Mouse (Mus musculus) limb, embryonic 15.5 days (tissue): ENCODE measurements around the gene Dcaf17. TPM values are rescaled to one million over a fixed set of nuclear protein-coding genes. Genes with fewer than 3 reads are reported as not detected.

Source experiments
- ATAC-seq: fragments of 200-750 bp; cut with Nextera tagmentation; 2 replicates; pipeline ENCODE4 v1.8.0; 2017; ENCODE audit warnings: low read depth, moderate TSS enrichment; ENCODE audit not compliant: insufficient number of reproducible peaks, low FRiP score, low TSS enrichment
- H3K27ac ChIP-seq: fragments of 300-500 bp; sonication (generic); 2 replicates; pipeline ENCODE4 v1.5.1; 2015; ENCODE audit warnings: moderate library complexity, mild to moderate bottlenecking, inconsistent platforms
- H3K27me3 ChIP-seq: fragments of 300-500 bp; sonication (generic); 2 replicates; pipeline ENCODE4 v1.6.1; 2015; ENCODE audit warnings: inconsistent platforms
- H3K36me3 ChIP-seq: fragments of 300-500 bp; sonication (generic); 2 replicates; pipeline ENCODE4 v1.6.1; 2015; ENCODE audit warnings: inconsistent platforms
- H3K4me1 ChIP-seq: fragments of 300-500 bp; sonication (generic); 2 replicates; pipeline ENCODE4 v1.6.1; 2015; ENCODE audit warnings: inconsistent platforms
- H3K4me2 ChIP-seq: fragments of 300-500 bp; sonication (generic); 2 replicates; pipeline ENCODE4 v1.6.1; 2015; ENCODE audit warnings: mild to moderate bottlenecking, inconsistent platforms
- H3K4me3 ChIP-seq: fragments of 300-500 bp; sonication (generic); 2 replicates; pipeline ENCODE4 v1.5.1; 2015; ENCODE audit warnings: mild to moderate bottlenecking, inconsistent platforms
- H3K9ac ChIP-seq: fragments of 300-500 bp; sonication (generic); 2 replicates; pipeline ENCODE4 v1.6.1; 2015; ENCODE audit warnings: inconsistent platforms
- H3K9me3 ChIP-seq: fragments of 300-500 bp; sonication (generic); 2 replicates; pipeline ENCODE4 v1.6.1; 2016; ENCODE audit warnings: inconsistent platforms
- WGBS: fragments of 180-500 bp; shearing (Covaris S2); methylation state at CpG from one replicate; pipeline ENCODE4 v1.1.7; 2015; 5-methylcytosine and 5-hydroxymethylcytosine counted together
- polyA plus RNA-seq: library from polyadenylated mRNA; unstranded; fragments of >200 nt; fragmentation: Nextera tagmentation; extraction: Ambion mirVana; gene quantifications from 2 replicates; pipeline ENCODE4 v1.2.1, GENCODE M21; 2015

The Dcaf17 gene
- polyA plus RNA-seq, 1 experiment from 2014 or later, result 29.5 TPM

- ATAC-seq, result no peak
- no peak overlapping the region for H3K27ac ChIP-seq
- 79% methylated on average over 2 of the region's 2 CpGs for WGBS
- H3K36me3 ChIP-seq, result no peaks in the 10 kb centered on the region
- H3K9me3 ChIP-seq, result no peaks in the 10 kb centered on the region
- H3K4me1 ChIP-seq, result peaks cover 20% of the 10 kb centered on the region; the same call in 1 of the 2 replicates
- no peak overlapping the region for H3K9ac ChIP-seq
- no peaks in the 10 kb centered on the region for H3K27me3 ChIP-seq
- H3K4me3 ChIP-seq, result no peak overlapping the region
- H3K4me2 ChIP-seq, result no peak overlapping the region
These were observed 24.5 kb upstream of the Dcaf17 start for GRCm38 (mm10) chr2:71030663-71031062.

- no peaks in the 10 kb centered on the region for H3K9me3 ChIP-seq
- H3K4me2 ChIP-seq, result no peak overlapping the region
- no peaks in the 10 kb centered on the region for H3K27me3 ChIP-seq
- H3K9ac ChIP-seq, result no peak overlapping the region
- ATAC-seq, result no peak
- peaks cover 11% of the 10 kb centered on the region; the same call in 1 of the 2 replicates for H3K4me1 ChIP-seq
- H3K27ac ChIP-seq, result no peak overlapping the region
- H3K4me3 ChIP-seq, result no peak overlapping the region
- H3K36me3 ChIP-seq, result no peaks in the 10 kb centered on the region
- 58% methylated on average over 18 of the region's 18 CpGs for WGBS
These were observed 22.9 kb upstream of the Dcaf17 start for GRCm38 (mm10) chr2:71031973-71032794.

GRCm38 (mm10) chr2:71033014-71033413 lies 22.1 kb upstream of the Dcaf17 start:
- ATAC-seq, result no peak
- WGBS, result 74% methylated on average over 4 of the region's 4 CpGs

GRCm38 (mm10) chr2:71033987-71034386 lies 21.1 kb upstream of the Dcaf17 start:
- Histone ChIP-seq H3K4me2 (no peak overlapping the region), H3K36me3 (no peaks in the 10 kb centered on the region), H3K9ac (no peak overlapping the region), H3K4me1 (peaks cover 11% of the 10 kb centered on the region; the same call in 1 of the 2 replicates), H3K4me3 (no peak overlapping the region), H3K27ac (no peak overlapping the region), H3K27me3 (no peaks in the 10 kb centered on the region), H3K9me3 (no peaks in the 10 kb centered on the region)
- 68% methylated on average over 8 of the region's 8 CpGs for WGBS
- no peak for ATAC-seq

More at GRCm38 (mm10) chr2:71033014-71033413, 22.1 kb upstream of the Dcaf17 start:
- Histone ChIP-seq H3K9ac (no peak overlapping the region), H3K36me3 (no peaks in the 10 kb centered on the region), H3K27ac (no peak overlapping the region), H3K4me1 (peaks cover 11% of the 10 kb centered on the region; the same call in 1 of the 2 replicates), H3K4me2 (no peak overlapping the region), H3K27me3 (no peaks in the 10 kb centered on the region), H3K4me3 (no peak overlapping the region), H3K9me3 (no peaks in the 10 kb centered on the region)

- WGBS, result 89% methylated on average over 6 of the region's 6 CpGs
- no peak overlapping the region for H3K4me2 ChIP-seq
- no peaks in the 10 kb centered on the region for H3K9me3 ChIP-seq
- H3K4me3 ChIP-seq, result no peak overlapping the region
- peaks cover 13% of the 10 kb centered on the region for H3K4me1 ChIP-seq
- H3K36me3 ChIP-seq, result no peaks in the 10 kb centered on the region
- no peak overlapping the region for H3K9ac ChIP-seq
- no peak for ATAC-seq
- H3K27ac ChIP-seq, result no peak overlapping the region
- no peaks in the 10 kb centered on the region for H3K27me3 ChIP-seq
These were observed 17.7 kb upstream of the Dcaf17 start for GRCm38 (mm10) chr2:71037447-71037846.

GRCm38 (mm10) chr2:71039522-71040121 lies 15.5 kb upstream of the Dcaf17 start:
- Histone ChIP-seq H3K4me2 (no peak overlapping the region), H3K4me1 (peaks cover 9% of the 10 kb centered on the region)

GRCm38 (mm10) chr2:71046151-71046550 lies 9.0 kb upstream of the Dcaf17 start:
- Histone ChIP-seq H3K4me1 (no peaks in the 10 kb centered on the region), H3K9ac (no peak overlapping the region), H3K27me3 (no peaks in the 10 kb centered on the region), H3K9me3 (no peaks in the 10 kb centered on the region), H3K36me3 (no peaks in the 10 kb centered on the region), H3K27ac (no peak overlapping the region), H3K4me3 (no peak overlapping the region), H3K4me2 (no peak overlapping the region)
- no peak for ATAC-seq
- WGBS, result 63% methylated on average over 6 of the region's 6 CpGs

More at GRCm38 (mm10) chr2:71039522-71040121, 15.5 kb upstream of the Dcaf17 start:
- no peak overlapping the region for H3K9ac ChIP-seq
- no peaks in the 10 kb centered on the region for H3K9me3 ChIP-seq
- ATAC-seq, result no peak
- H3K27ac ChIP-seq, result no peak overlapping the region
- no peaks in the 10 kb centered on the region for H3K36me3 ChIP-seq
- no peak overlapping the region for H3K4me3 ChIP-seq
- 43% methylated on average over 11 of the region's 11 CpGs for WGBS
- no peaks in the 10 kb centered on the region for H3K27me3 ChIP-seq

- Histone ChIP-seq H3K27me3 (no peaks in the 10 kb centered on the region), H3K4me1 (no peaks in the 10 kb centered on the region), H3K4me2 (no peak overlapping the region), H3K9ac (no peak overlapping the region), H3K9me3 (no peaks in the 10 kb centered on the region), H3K4me3 (no peak overlapping the region), H3K36me3 (no peaks in the 10 kb centered on the region), H3K27ac (no peak overlapping the region)
- ATAC-seq, result no peak
- 62% methylated on average over 6 of the region's 6 CpGs for WGBS
These were observed 8.3 kb upstream of the Dcaf17 start for GRCm38 (mm10) chr2:71046751-71047320.

GRCm38 (mm10) chr2:71048896-71049295 lies 6.2 kb upstream of the Dcaf17 start:
- no peaks in the 10 kb centered on the region for H3K4me1 ChIP-seq
- H3K4me3 ChIP-seq, result no peak overlapping the region
- no peaks in the 10 kb centered on the region for H3K36me3 ChIP-seq
- H3K27me3 ChIP-seq, result no peaks in the 10 kb centered on the region
- ATAC-seq, result no peak
- H3K27ac ChIP-seq, result no peak overlapping the region
- no peak overlapping the region for H3K4me2 ChIP-seq
- 76% methylated on average over 12 of the region's 12 CpGs for WGBS
- no peaks in the 10 kb centered on the region for H3K9me3 ChIP-seq
- H3K9ac ChIP-seq, result no peak overlapping the region

GRCm38 (mm10) chr2:71050511-71050910 lies 4.6 kb upstream of the Dcaf17 start:
- Histone ChIP-seq H3K4me3 (no peak overlapping the region), H3K27ac (no peak overlapping the region), H3K27me3 (no peaks in the 10 kb centered on the region), H3K9me3 (no peaks in the 10 kb centered on the region), H3K4me2 (no peak overlapping the region), H3K36me3 (no peaks in the 10 kb centered on the region), H3K4me1 (no peaks in the 10 kb centered on the region), H3K9ac (no peak overlapping the region)
- 80% methylated on average over 7 of the region's 7 CpGs for WGBS
- no peak for ATAC-seq

- Histone ChIP-seq H3K4me2 (peak overlapping the region; percentile 62), H3K36me3 (peaks cover 11% of the 10 kb centered on the region), H3K9ac (peak overlapping the region; percentile 83), H3K4me1 (no peaks in the 10 kb centered on the region), H3K27ac (no peak overlapping the region), H3K9me3 (no peaks in the 10 kb centered on the region), H3K4me3 (peak overlapping the region; percentile 88), H3K27me3 (no peaks in the 10 kb centered on the region)
- 28% methylated on average over 9 of the region's 9 CpGs for WGBS
- no peak for ATAC-seq
These were observed 412 bp upstream of the Dcaf17 start for GRCm38 (mm10) chr2:71054716-71055115.
